Mouse (Mus musculus): ENCODE results near the gene Vill.

The Vill gene

GRCm38 (mm10) chr9:119052154-119052944 lies at the start of gene Vill:
Vill (plus strand) TSS chr9:119052778.
- peaks cover 8% of the 10 kb centered on the region for H3K9me3 ChIP-seq (ENCODE audit: low read length)
- peaks cover 29% of the 10 kb centered on the region for H3K27me3 ChIP-seq (ENCODE audit: insufficient read depth, low read length)
- TF ChIP-seq NANOG (IDR thresholded peaks at IDR 0.05; ENCODE audit: borderline replicate concordance, low read length) (no peak), POU5F1 (IDR thresholded peaks at IDR 0.05; ENCODE audit: borderline replicate concordance, low read length) (no peak)
- peaks cover 61% of the 10 kb centered on the region for H3K4me1 ChIP-seq (replicated peaks; ENCODE audit: low read depth, low read length)
- no peaks in the 10 kb centered on the region for H3K36me3 ChIP-seq (ENCODE audit: insufficient read depth, low read length)
- H3K4me3 ChIP-seq (replicated peaks; ENCODE audit: low read length), result peak within 1 kb of the TSS; percentile 74

DNA sequence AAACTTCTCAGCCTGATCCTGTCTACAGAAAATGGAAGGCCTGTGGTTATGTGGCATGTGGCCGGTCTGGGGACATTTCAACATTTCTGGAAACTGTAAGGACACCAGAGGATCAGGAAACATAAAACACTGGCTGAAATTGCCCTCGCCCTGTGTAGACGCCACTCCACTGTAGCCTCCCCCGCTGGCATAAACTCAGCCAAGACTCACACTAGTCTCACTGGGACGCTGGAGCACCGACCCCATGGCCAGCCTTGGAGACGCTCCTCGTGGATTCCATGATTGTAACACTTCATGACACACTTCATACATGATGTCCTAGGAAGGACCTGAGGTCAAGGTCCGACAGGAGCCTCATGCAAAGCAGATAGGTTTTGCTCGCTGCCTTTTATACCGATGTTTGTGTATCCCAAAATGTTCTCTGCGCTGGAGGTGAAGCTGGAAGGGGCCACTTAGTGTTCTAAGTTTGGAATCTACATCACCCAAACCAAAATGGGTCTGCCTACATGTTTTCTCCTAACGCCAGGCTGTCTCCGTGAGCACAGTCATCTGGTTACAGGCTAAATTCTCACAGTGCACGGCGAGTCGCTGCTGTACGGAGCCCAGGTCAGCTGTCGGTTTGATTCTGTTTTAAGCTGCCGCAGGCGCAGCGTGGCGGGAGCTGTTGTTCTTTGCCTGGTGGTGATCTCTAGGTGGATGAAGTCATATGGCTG lies 48.4 kb upstream of the Vill start:
- Histone ChIP-seq H3K27me3 (ENCODE audit: insufficient read depth, low read length) (peaks cover 73% of the 10 kb centered on the region), H3K4me3 (replicated peaks; ENCODE audit: low read length) (no peak overlapping the region), H3K4me1 (replicated peaks; ENCODE audit: low read depth, low read length) (peaks cover 52% of the 10 kb centered on the region), H3K36me3 (ENCODE audit: insufficient read depth, low read length) (no peaks in the 10 kb centered on the region), H3K9me3 (ENCODE audit: low read length) (no peaks in the 10 kb centered on the region)
- TF ChIP-seq NANOG (IDR thresholded peaks at IDR 0.05; ENCODE audit: borderline replicate concordance, low read length), result no peak
- no peak for TF ChIP-seq CTCF (conservative IDR thresholded peaks at IDR 0.05; ENCODE audit: low read length)
- TF ChIP-seq POU5F1 (IDR thresholded peaks at IDR 0.05; ENCODE audit: borderline replicate concordance, low read length), result no peak

DNA sequence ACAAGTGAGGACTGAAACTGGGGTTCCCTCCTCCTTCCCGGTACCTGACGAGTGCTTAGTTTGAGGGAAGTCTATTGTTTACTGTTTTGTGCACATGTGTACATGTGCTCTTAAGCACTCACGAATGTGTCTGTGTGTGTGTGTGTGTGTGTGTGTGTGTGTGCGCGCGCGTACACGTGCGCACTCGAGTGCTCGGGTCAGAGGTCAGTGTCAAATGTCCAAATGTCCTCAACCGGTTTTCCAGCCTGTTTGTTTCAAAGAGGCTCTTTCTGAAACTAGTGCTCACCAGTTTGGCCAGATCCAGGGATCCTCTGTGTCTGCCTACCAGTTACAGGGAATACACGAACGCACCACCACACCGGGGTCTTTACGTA lies 47.9 kb upstream of the Vill start:
- Histone ChIP-seq H3K9me3 (ENCODE audit: low read length) (no peaks in the 10 kb centered on the region), H3K4me1 (replicated peaks; ENCODE audit: low read depth, low read length) (peaks cover 56% of the 10 kb centered on the region), H3K27me3 (ENCODE audit: insufficient read depth, low read length) (peaks cover 77% of the 10 kb centered on the region), H3K36me3 (ENCODE audit: insufficient read depth, low read length) (no peaks in the 10 kb centered on the region), H3K4me3 (replicated peaks; ENCODE audit: low read length) (no peak overlapping the region)
- TF ChIP-seq CTCF (conservative IDR thresholded peaks at IDR 0.05; ENCODE audit: low read length) (no peak), POU5F1 (IDR thresholded peaks at IDR 0.05; ENCODE audit: borderline replicate concordance, low read length) (no peak), NANOG (IDR thresholded peaks at IDR 0.05; ENCODE audit: borderline replicate concordance, low read length) (no peak)

GRCm38 (mm10) chr9:119005303-119006029 lies 47.1 kb upstream of the Vill start:
- Histone ChIP-seq H3K36me3 (ENCODE audit: insufficient read depth, low read length) (no peaks in the 10 kb centered on the region), H3K4me3 (replicated peaks; ENCODE audit: low read length) (no peak overlapping the region), H3K9me3 (ENCODE audit: low read length) (no peaks in the 10 kb centered on the region), H3K27me3 (ENCODE audit: insufficient read depth, low read length) (peaks cover 85% of the 10 kb centered on the region), H3K4me1 (replicated peaks; ENCODE audit: low read depth, low read length) (peaks cover 63% of the 10 kb centered on the region)
- TF ChIP-seq NANOG (IDR thresholded peaks at IDR 0.05; ENCODE audit: borderline replicate concordance, low read length) (peak; percentile 75), CTCF (conservative IDR thresholded peaks at IDR 0.05; ENCODE audit: low read length) (no peak)

DNA sequence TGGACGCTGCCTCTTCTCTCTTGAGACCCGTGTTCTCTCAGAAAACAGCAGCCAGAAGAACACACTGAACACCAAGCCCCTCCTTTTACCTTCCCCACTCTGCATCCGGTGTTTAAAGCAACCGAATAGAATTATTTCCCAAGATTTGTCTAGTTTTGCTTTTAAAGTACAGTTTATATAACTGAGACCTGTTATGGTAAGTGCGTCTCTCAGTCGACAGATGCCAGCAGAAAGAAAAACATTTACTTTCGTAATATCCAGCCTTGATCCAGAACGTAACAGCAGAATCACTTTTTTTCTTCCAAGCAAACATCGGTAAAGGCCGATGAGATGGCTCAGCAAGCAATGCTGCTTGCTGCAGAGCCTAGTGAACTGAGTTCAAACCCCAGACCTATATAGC lies 45.3 kb upstream of the Vill start:
- no peak for TF ChIP-seq NANOG (IDR thresholded peaks at IDR 0.05; ENCODE audit: borderline replicate concordance, low read length)
- no peak for TF ChIP-seq POU5F1 (IDR thresholded peaks at IDR 0.05; ENCODE audit: borderline replicate concordance, low read length)
- no peak for TF ChIP-seq CTCF (conservative IDR thresholded peaks at IDR 0.05; ENCODE audit: low read length)
- Histone ChIP-seq H3K4me1 (replicated peaks; ENCODE audit: low read depth, low read length) (peaks cover 58% of the 10 kb centered on the region), H3K36me3 (ENCODE audit: insufficient read depth, low read length) (no peaks in the 10 kb centered on the region), H3K4me3 (replicated peaks; ENCODE audit: low read length) (no peak overlapping the region), H3K27me3 (ENCODE audit: insufficient read depth, low read length) (peaks cover 81% of the 10 kb centered on the region), H3K9me3 (ENCODE audit: low read length) (no peaks in the 10 kb centered on the region)

DNA sequence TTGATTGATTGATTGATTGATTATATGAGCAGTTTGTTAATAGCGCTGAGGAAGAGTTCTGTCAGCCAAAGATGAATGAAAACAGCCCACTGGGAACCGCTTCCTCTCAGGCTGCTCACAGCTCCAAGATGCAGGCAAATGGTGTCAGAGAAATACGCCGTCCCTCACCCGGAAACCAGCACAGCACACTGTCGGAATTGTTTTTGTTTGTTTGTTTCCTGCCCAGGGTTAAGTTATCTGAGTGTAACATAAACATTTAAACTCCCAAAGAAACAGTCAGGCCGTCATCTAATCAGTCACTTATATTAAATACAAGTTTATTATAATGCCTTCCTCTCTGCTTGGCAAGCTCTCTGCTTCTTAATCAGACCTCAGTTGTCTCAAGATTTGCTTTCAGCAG lies 43.7 kb upstream of the Vill start:
- TF ChIP-seq CTCF (conservative IDR thresholded peaks at IDR 0.05; ENCODE audit: low read length), result no peak
- TF ChIP-seq NANOG (IDR thresholded peaks at IDR 0.05; ENCODE audit: borderline replicate concordance, low read length), result no peak
- TF ChIP-seq POU5F1 (IDR thresholded peaks at IDR 0.05; ENCODE audit: borderline replicate concordance, low read length), result no peak
- Histone ChIP-seq H3K36me3 (ENCODE audit: insufficient read depth, low read length) (no peaks in the 10 kb centered on the region), H3K4me1 (replicated peaks; ENCODE audit: low read depth, low read length) (peaks cover 50% of the 10 kb centered on the region), H3K27me3 (ENCODE audit: insufficient read depth, low read length) (peaks cover 74% of the 10 kb centered on the region), H3K9me3 (ENCODE audit: low read length) (no peaks in the 10 kb centered on the region), H3K4me3 (replicated peaks; ENCODE audit: low read length) (no peak overlapping the region)

GRCm38 (mm10) chr9:119010156-119010710 lies 42.3 kb upstream of the Vill start:
- H3K36me3 ChIP-seq (ENCODE audit: insufficient read depth, low read length), result no peaks in the 10 kb centered on the region
- no peak overlapping the region for H3K4me3 ChIP-seq (replicated peaks; ENCODE audit: low read length)
- TF ChIP-seq NANOG (IDR thresholded peaks at IDR 0.05; ENCODE audit: borderline replicate concordance, low read length) (no peak), POU5F1 (IDR thresholded peaks at IDR 0.05; ENCODE audit: borderline replicate concordance, low read length) (no peak), CTCF (conservative IDR thresholded peaks at IDR 0.05; ENCODE audit: low read length) (no peak)
- peaks cover 36% of the 10 kb centered on the region for H3K4me1 ChIP-seq (replicated peaks; ENCODE audit: low read depth, low read length)
- no peaks in the 10 kb centered on the region for H3K9me3 ChIP-seq (ENCODE audit: low read length)
- H3K27me3 ChIP-seq (ENCODE audit: insufficient read depth, low read length), result peaks cover 67% of the 10 kb centered on the region
